Mouse (Mus musculus): ENCODE results near the gene S1pr5. TPM values are rescaled to one million over a fixed set of nuclear protein-coding genes. Genes with fewer than 3 reads are reported as not detected.
A peak's percentile ranks its signal among the peaks of the same experiment; 100 is the strongest.
"Not testable (repeated sequence)": the region's sequence is repeated elsewhere in the genome, so short reads cannot be mapped to it uniquely, and the experiment has no call there.

Gene S1pr5
- polyA plus RNA-seq, 2 experiments = 0.06 to 0.10 TPM

GRCm38 (mm10) chr9:21204156-21204527 is 44.1 kb downstream of the S1pr5 start:
- no peak overlapping the region; the same call in 1 of the 2 replicates for H3K4me2 ChIP-seq (ENCODE audit: low read depth)

DNA sequence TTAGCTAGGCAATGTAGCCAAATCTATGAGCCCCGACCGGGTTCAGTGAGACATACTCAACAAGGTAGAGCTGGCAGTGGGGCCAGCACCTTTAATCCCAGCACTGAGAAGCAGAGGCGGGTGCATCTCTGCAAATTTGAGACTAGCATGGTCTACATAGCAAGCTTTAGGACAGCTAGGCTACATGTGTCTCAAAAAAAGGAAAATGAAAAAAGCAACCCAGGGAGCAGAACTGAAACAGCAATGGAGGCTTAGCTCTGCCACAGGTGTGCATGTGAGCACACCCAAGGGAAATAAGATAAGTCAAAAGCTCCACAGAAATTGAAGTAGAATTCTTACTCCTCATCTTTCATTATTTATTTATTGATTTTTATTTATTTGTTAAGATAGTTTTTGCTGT is 49.3 kb downstream of the S1pr5 start:
- no peak overlapping the region for H3K4me2 ChIP-seq (ENCODE audit: low read depth)
- H3K4me1 ChIP-seq (replicated peaks; ENCODE audit: control insufficient read depth in 2 of 2, insufficient read depth in 2 of 2, low read length in 1 of 2) = no peaks in the 10 kb centered on the region
- 66% methylated on average over 3 of the region's 3 CpGs for WGBS (ENCODE audit: insufficient replicate concordance)
- DNase-seq (ENCODE audit: low read depth in 3 of 3, low spot score in 3 of 3) (no peak), ATAC-seq (ENCODE audit: insufficient read depth) (no peak)
- no peak overlapping the region for H3K4me3 ChIP-seq (ENCODE audit: insufficient read depth in 1 of 2, low read depth in 2 of 2, low read length in 2 of 2)
- H3K27ac ChIP-seq = no peak overlapping the region
- no peaks in the 10 kb centered on the region for H3K36me3 ChIP-seq (replicated peaks; ENCODE audit: control insufficient read depth, insufficient read depth, low read depth)
- H3K9ac ChIP-seq (replicated peaks) = no peak overlapping the region
- H3K27me3 ChIP-seq (ENCODE audit: control insufficient read depth, insufficient read depth, low read length) = no peaks in the 10 kb centered on the region
- TF ChIP-seq CTCF (IDR thresholded peaks at IDR 0.05; ENCODE audit: low read depth) (no peak), EP300 (IDR thresholded peaks at IDR 0.05; ENCODE audit: low read depth) (no peak)
- no peaks in the 10 kb centered on the region for H3K9me3 ChIP-seq (ENCODE audit: control insufficient read depth, low read length)

More at GRCm38 (mm10) chr9:21204156-21204527, 44.1 kb downstream of the S1pr5 start:
- WGBS (ENCODE audit: insufficient replicate concordance) = 39% methylated on average over 8 of the region's 8 CpGs
- DNase-seq (ENCODE audit: low read depth in 3 of 3, low spot score in 3 of 3) (no peak), ATAC-seq (ENCODE audit: insufficient read depth) (peak; percentile 31; the same call in 1 of the 2 replicates)
- Histone ChIP-seq H3K4me1 (replicated peaks; ENCODE audit: control insufficient read depth in 2 of 2, insufficient read depth in 2 of 2, low read length in 1 of 2) (peaks cover 5 to 8% of the 10 kb centered on the region in 2 experiments), H3K27me3 (ENCODE audit: control insufficient read depth, insufficient read depth, low read length) (no peaks in the 10 kb centered on the region), H3K9ac (replicated peaks) (no peak overlapping the region), H3K4me3 (ENCODE audit: insufficient read depth in 1 of 2, low read depth in 2 of 2, low read length in 2 of 2) (no peak overlapping the region), H3K27ac (no peak overlapping the region), H3K9me3 (ENCODE audit: control insufficient read depth, low read length) (no peaks in the 10 kb centered on the region), H3K36me3 (replicated peaks; ENCODE audit: control insufficient read depth, insufficient read depth, low read depth) (no peaks in the 10 kb centered on the region)
- no peak for TF ChIP-seq CTCF (IDR thresholded peaks at IDR 0.05; ENCODE audit: low read depth)
- TF ChIP-seq EP300 (IDR thresholded peaks at IDR 0.05; ENCODE audit: low read depth) = no peak

GRCm38 (mm10) chr9:21197981-21198380 is 50.3 kb downstream of the S1pr5 start:
- WGBS (ENCODE audit: insufficient replicate concordance) = 77% methylated on average over 4 of the region's 4 CpGs
- no peak overlapping the region for H3K27ac ChIP-seq
- no peaks in the 10 kb centered on the region for H3K36me3 ChIP-seq (replicated peaks; ENCODE audit: control insufficient read depth, insufficient read depth, low read depth)
- no peak overlapping the region for H3K4me3 ChIP-seq (ENCODE audit: insufficient read depth in 1 of 2, low read depth in 2 of 2, low read length in 2 of 2)
- H3K9ac ChIP-seq (replicated peaks) = no peak overlapping the region
- no peak for DNase-seq (ENCODE audit: low read depth in 3 of 3, low spot score in 3 of 3)
- no peaks in the 10 kb centered on the region for H3K4me1 ChIP-seq (replicated peaks; ENCODE audit: control insufficient read depth in 2 of 2, insufficient read depth in 2 of 2, low read length in 1 of 2)
- no peak for TF ChIP-seq EP300 (IDR thresholded peaks at IDR 0.05; ENCODE audit: low read depth)
- TF ChIP-seq CTCF (IDR thresholded peaks at IDR 0.05; ENCODE audit: low read depth) = no peak
- H3K27me3 ChIP-seq (ENCODE audit: control insufficient read depth, insufficient read depth, low read length) = no peaks in the 10 kb centered on the region
- ATAC-seq (ENCODE audit: insufficient read depth) = no peak
- H3K4me2 ChIP-seq (ENCODE audit: low read depth) = no peak overlapping the region
- H3K9me3 ChIP-seq (ENCODE audit: control insufficient read depth, low read length) = no peaks in the 10 kb centered on the region

- H3K27ac ChIP-seq = no peak overlapping the region
- no peaks in the 10 kb centered on the region for H3K9me3 ChIP-seq (ENCODE audit: control insufficient read depth, low read length)
- H3K27me3 ChIP-seq (ENCODE audit: control insufficient read depth, insufficient read depth, low read length) = no peaks in the 10 kb centered on the region
- DNase-seq (ENCODE audit: low read depth in 3 of 3, low spot score in 3 of 3) (no peak), ATAC-seq (ENCODE audit: insufficient read depth) (no peak)
- no peak overlapping the region for H3K4me3 ChIP-seq (ENCODE audit: insufficient read depth in 1 of 2, low read depth in 2 of 2, low read length in 2 of 2)
- no peak overlapping the region for H3K4me2 ChIP-seq (ENCODE audit: low read depth)
- H3K36me3 ChIP-seq (replicated peaks; ENCODE audit: control insufficient read depth, insufficient read depth, low read depth) = no peaks in the 10 kb centered on the region
- H3K4me1 ChIP-seq (replicated peaks; ENCODE audit: control insufficient read depth in 2 of 2, insufficient read depth in 2 of 2, low read length in 1 of 2) = no peaks in the 10 kb centered on the region
- H3K9ac ChIP-seq (replicated peaks) = no peak overlapping the region
- TF ChIP-seq EP300 (IDR thresholded peaks at IDR 0.05; ENCODE audit: low read depth) = no peak
- TF ChIP-seq CTCF (IDR thresholded peaks at IDR 0.05; ENCODE audit: low read depth) = no peak
- WGBS (ENCODE audit: insufficient replicate concordance) = 68% methylated on average over 19 of the region's 19 CpGs
These were observed 51.5 kb downstream of the S1pr5 start for GRCm38 (mm10) chr9:21196521-21197433.

- H3K9me3 ChIP-seq (ENCODE audit: control insufficient read depth, low read length); H3K9ac ChIP-seq (replicated peaks); H3K27me3 ChIP-seq (ENCODE audit: control insufficient read depth, insufficient read depth, low read length); DNase-seq (ENCODE audit: low read depth in 3 of 3, low spot score in 3 of 3); H3K4me3 ChIP-seq (ENCODE audit: insufficient read depth in 1 of 2, low read depth in 2 of 2, low read length in 2 of 2); H3K4me1 ChIP-seq (replicated peaks; ENCODE audit: control insufficient read depth in 2 of 2, insufficient read depth in 2 of 2, low read length in 1 of 2); H3K36me3 ChIP-seq (replicated peaks; ENCODE audit: control insufficient read depth, insufficient read depth, low read depth); H3K4me2 ChIP-seq (ENCODE audit: low read depth); H3K27ac ChIP-seq; ATAC-seq (ENCODE audit: insufficient read depth): not testable (repeated sequence)
- WGBS (ENCODE audit: insufficient replicate concordance) = 64% methylated on average over 7 of the region's 7 CpGs
These were observed 52.3 kb downstream of the S1pr5 start for GRCm38 (mm10) chr9:21195736-21196505.
